Mouse (Mus musculus): ENCODE results near the gene Fas. TPM values are rescaled to one million over a fixed set of nuclear protein-coding genes. Genes with fewer than 3 reads are reported as not detected.

Gene Fas
- total and polyA plus RNA-seq, 3 experiments, result 20.8 to 54.1 (median 38.3) TPM

GRCm38 (mm10) chr19:34254101-34254879 lies 36.2 kb upstream of the Fas start:
- no peaks in the 10 kb centered on the region for H3K79me2 ChIP-seq (replicated peaks; ENCODE audit: control insufficient read depth, extremely low read depth, insufficient read depth, poor library complexity, severe bottlenecking)
- in situ Hi-C loops (cut with MboI; ENCODE audit: low pct_ligation_motif_present, low pct_unique_long_range_greater_than_20kb, low sequenced_read_pairs) (no loop called here), dilution Hi-C loops (cut with MboI; ENCODE audit: extremely low pct_ligation_motif_present, extremely low pct_unique_long_range_greater_than_20kb, low sequenced_read_pairs) (no loop called here)
- H3K9me3 ChIP-seq (replicated peaks; ENCODE audit: low read length), result no peaks in the 10 kb centered on the region
- H3K9ac ChIP-seq (ENCODE audit: insufficient read depth, low read depth), result no peak overlapping the region
- no peaks in the 10 kb centered on the region for H3K36me3 ChIP-seq (replicated peaks in 1 of 2; ENCODE audit: control insufficient read depth in 1 of 2, insufficient read depth in 1 of 2, low read length in 1 of 2)
- TF ChIP-seq MAZ (IDR thresholded peaks at IDR 0.05; ENCODE audit: low read depth, low read length), result no peak
- TF ChIP-seq NELFE (IDR thresholded peaks at IDR 0.05; ENCODE audit: low read depth, low read length), result no peak
- peak; percentile 63; the same call in 1 of the 2 replicates for TF ChIP-seq CHD2 (IDR thresholded peaks at IDR 0.05; ENCODE audit: low read length)
- peak; percentile 97 for TF ChIP-seq BHLHE40 (IDR thresholded peaks at IDR 0.05; ENCODE audit: low read depth, low read length)
- no peak for TF ChIP-seq RCOR1 (conservative IDR thresholded peaks at IDR 0.05; ENCODE audit: low read depth, low read length)
- TF ChIP-seq MYC (IDR thresholded peaks at IDR 0.05; ENCODE audit: low read depth, low read length), result peak; percentile 51; the same call in 1 of the 2 replicates
- TF ChIP-seq TCF12 (IDR thresholded peaks at IDR 0.05; ENCODE audit: low read depth, low read length), result peak; percentile 17; the same call in 1 of the 2 replicates
- TF ChIP-seq EP300 (IDR thresholded peaks at IDR 0.05; ENCODE audit: low read length), result peak; percentile 63
- TF ChIP-seq RAD21 (IDR thresholded peaks at IDR 0.05; ENCODE audit: low read depth, low read length), result no peak
- no peak for TF ChIP-seq ZKSCAN1 (IDR thresholded peaks at IDR 0.05; ENCODE audit: borderline replicate concordance, low read depth, low read length)
- TF ChIP-seq MEF2A (IDR thresholded peaks at IDR 0.05; ENCODE audit: borderline replicate concordance, low read depth, low read length), result no peak
- TF ChIP-seq SMC3 (IDR thresholded peaks at IDR 0.05; ENCODE audit: low read depth, low read length), result no peak
- peak; percentile 47; the same call in 1 of the 2 replicates for TF ChIP-seq ETS1 (conservative IDR thresholded peaks at IDR 0.05; ENCODE audit: low read depth, low read length)
- TF ChIP-seq GABPA (IDR thresholded peaks at IDR 0.05; ENCODE audit: insufficient replicate concordance, low read depth, low read length), result no peak
- TF ChIP-seq MXI1 (IDR thresholded peaks at IDR 0.05; ENCODE audit: low read depth, low read length), result no peak
- TF ChIP-seq JUN (IDR thresholded peaks at IDR 0.05; ENCODE audit: insufficient read depth, low read depth, low read length), result no peak
- no peak for TF ChIP-seq SIN3A (IDR thresholded peaks at IDR 0.05; ENCODE audit: low read length)
- TF ChIP-seq IRF4 (IDR thresholded peaks at IDR 0.05; ENCODE audit: low read depth, low read length), result 0 out of 2 replicates have a peak, but pooled peaks have one; percentile 31
- no peak for TF ChIP-seq HCFC1 (IDR thresholded peaks at IDR 0.05; ENCODE audit: low read depth, low read length)
- TF ChIP-seq USF1 (IDR thresholded peaks at IDR 0.05; ENCODE audit: low read depth, low read length), result peak; percentile 67
- TF ChIP-seq CHD1 (IDR thresholded peaks at IDR 0.05; ENCODE audit: low read depth, low read length), result no peak
- peak; percentile 56 for TF ChIP-seq ELF1 (IDR thresholded peaks at IDR 0.05; ENCODE audit: low read depth, low read length)
- no peak for TF ChIP-seq CTCF (conservative IDR thresholded peaks at IDR 0.05 in 1 of 2, IDR thresholded peaks at IDR 0.05 in 1 of 2; ENCODE audit: low read depth in 2 of 2, low read length in 2 of 2)
- TF ChIP-seq POLR2A (IDR thresholded peaks at IDR 0.05; ENCODE audit: low read depth, low read length), result peak; percentile 25; the same call in 1 of the 2 replicates
- peak; percentile 60; the same call in 1 of the 2 replicates for TF ChIP-seq MAX (IDR thresholded peaks at IDR 0.05; ENCODE audit: low read length)
- TF ChIP-seq TBP (conservative IDR thresholded peaks at IDR 0.05; ENCODE audit: low read depth, low read length), result no peak
- TF ChIP-seq UBTF (IDR thresholded peaks at IDR 0.05; ENCODE audit: low read depth, low read length), result no peak
- TF ChIP-seq USF2 (conservative IDR thresholded peaks at IDR 0.05; ENCODE audit: low read depth, low read length), result peak; percentile 37; the same call in 1 of the 2 replicates
- H3K4me3 ChIP-seq (replicated peaks in 1 of 3; ENCODE audit: low read depth in 2 of 3, low read length in 2 of 3, poor library complexity in 1 of 3), result no peak overlapping the region
- peaks cover 5 to 19% of the 10 kb centered on the region in 2 experiments; a peak in 3 of 4 replicates for H3K4me1 ChIP-seq (ENCODE audit: control insufficient read depth in 1 of 2, insufficient read depth in 2 of 2)
- no peaks in the 10 kb centered on the region for H3K27me3 ChIP-seq (replicated peaks)
- H3K27ac ChIP-seq (ENCODE audit: insufficient read depth, low read depth), result no peak overlapping the region
- peak overlapping the region; percentile 72 for H3K4me2 ChIP-seq (ENCODE audit: insufficient read depth, low read depth, poor library complexity, severe bottlenecking)
- DNase-seq (ENCODE audit: extremely low read depth), result peak; percentile 77
